Mouse (Mus musculus) midbrain, embryonic 14.5 days (tissue): ENCODE results near the gene Htra3. TPM values are rescaled to one million over a fixed set of nuclear protein-coding genes. Genes with fewer than 3 reads are reported as not detected.

Experiments
- ATAC-seq: fragments of 200-750 bp; cut with Nextera tagmentation; 2 replicates; pipeline ENCODE4 v1.8.0; 2017; ENCODE audit warnings: moderate number of reproducible peaks, moderate library complexity; ENCODE audit not compliant: low FRiP score, low TSS enrichment
- DNase-seq: peaks from one replicate; pipeline ENCODE4 v3.0.0-alpha.2; 2015
- H3K27ac ChIP-seq: fragments of 300-500 bp; sonication (generic); replicated peaks from 2 replicates; pipeline ENCODE4 v1.5.1; 2014; ENCODE audit warnings: mild to moderate bottlenecking, low read depth, low read length, moderate library complexity
- H3K27me3 ChIP-seq: fragments of 300-500 bp; sonication (generic); 2 replicates; pipeline ENCODE4 v1.6.1; 2014; ENCODE audit warnings: low read length, control low read depth, mixed read lengths; ENCODE audit not compliant: control insufficient read depth, insufficient read depth
- H3K36me3 ChIP-seq: fragments of 300-500 bp; sonication (generic); 2 replicates; pipeline ENCODE4 v1.6.1; 2014; ENCODE audit warnings: low read length, control low read depth; ENCODE audit not compliant: control insufficient read depth, insufficient read depth
- H3K4me1 ChIP-seq: fragments of 300-500 bp; sonication (generic); 2 replicates; pipeline ENCODE4 v1.6.1; 2014; ENCODE audit warnings: mild to moderate bottlenecking, antibody characterized with exemption, low read length, control low read depth; ENCODE audit not compliant: control insufficient read depth, insufficient read depth
- H3K4me2 ChIP-seq: fragments of 300-500 bp; sonication (generic); 2 replicates; pipeline ENCODE4 v1.6.1; 2014; ENCODE audit warnings: mild to moderate bottlenecking, low read length, moderate library complexity
- H3K4me3 ChIP-seq: fragments of 300-500 bp; sonication (generic); replicated peaks from 2 replicates; pipeline ENCODE4 v1.5.1; 2014; ENCODE audit warnings: low read depth, low read length
- H3K9ac ChIP-seq: fragments of 300-500 bp; sonication (generic); replicated peaks from 2 replicates; pipeline ENCODE4 v1.6.1; 2014; ENCODE audit warnings: mild to moderate bottlenecking, low read length, moderate library complexity
- H3K9me3 ChIP-seq: fragments of 300-500 bp; sonication (generic); 2 replicates; pipeline ENCODE4 v1.6.1; 2016; ENCODE audit warnings: low read length, control low read depth, mixed read lengths; ENCODE audit not compliant: control insufficient read depth
- WGBS: fragments of 180-500 bp; shearing (Covaris S2); extraction: QIAGEN DNeasy Blood & Tissue Kit; methylation state at CpG from one replicate; pipeline ENCODE4 v1.1.7; 2014; 5-methylcytosine and 5-hydroxymethylcytosine counted together
- polyA plus RNA-seq: library from polyadenylated mRNA; unstranded; fragments of >200 nt; fragmentation: Nextera tagmentation; extraction: Ambion mirVana; gene quantifications from 2 replicates; pipeline ENCODE4 v1.2.1, GENCODE M21; 2014

Htra3 gene
- polyA plus RNA-seq, 1 experiment from 2014 or later = 11.4 TPM

DNA sequence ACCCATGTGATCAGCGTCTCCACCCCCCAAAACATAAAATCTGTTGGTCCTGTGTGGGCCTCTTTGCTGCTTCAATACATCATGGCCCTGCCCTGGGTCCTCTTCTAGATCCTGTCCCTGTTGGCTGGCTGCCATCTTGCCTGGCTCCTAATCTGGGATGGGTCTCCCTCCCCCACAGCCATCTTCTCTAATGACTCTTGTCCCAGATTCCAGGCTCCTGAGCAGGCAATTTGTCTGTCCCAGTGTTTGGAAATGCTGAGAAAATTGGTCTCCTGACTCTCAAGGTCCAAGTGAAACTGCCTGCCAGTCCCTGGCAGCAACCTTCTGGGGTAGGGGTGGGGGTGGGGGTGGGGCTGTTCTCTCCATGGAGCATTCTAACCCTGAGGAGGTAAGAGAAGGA lies 40.3 kb upstream of the Htra3 start:
- DNase-seq (no peak), ATAC-seq (no peak)
- Histone ChIP-seq H3K36me3 (no peaks in the 10 kb centered on the region), H3K9me3 (no peaks in the 10 kb centered on the region), H3K9ac (no peak overlapping the region), H3K4me1 (no peaks in the 10 kb centered on the region), H3K4me3 (no peak overlapping the region), H3K27ac (no peak overlapping the region), H3K27me3 (no peaks in the 10 kb centered on the region), H3K4me2 (no peak overlapping the region)
- 86% methylated on average over 1 of the region's 1 CpGs for WGBS

- Histone ChIP-seq H3K9ac (no peak overlapping the region), H3K9me3 (no peaks in the 10 kb centered on the region), H3K4me3 (no peak overlapping the region), H3K4me2 (no peak overlapping the region), H3K36me3 (no peaks in the 10 kb centered on the region), H3K27me3 (no peaks in the 10 kb centered on the region), H3K4me1 (no peaks in the 10 kb centered on the region), H3K27ac (no peak overlapping the region)
- no peak for DNase-seq
- ATAC-seq = no peak
These were observed 39.8 kb upstream of the Htra3 start for GRCm38 (mm10) chr5:35719343-35719742.

GRCm38 (mm10) chr5:35718817-35719216 lies 39.2 kb upstream of the Htra3 start:
- no peaks in the 10 kb centered on the region for H3K9me3 ChIP-seq
- no peak for DNase-seq
- no peak overlapping the region for H3K27ac ChIP-seq
- no peak overlapping the region for H3K4me3 ChIP-seq
- no peaks in the 10 kb centered on the region for H3K27me3 ChIP-seq
- no peaks in the 10 kb centered on the region for H3K4me1 ChIP-seq
- 87% methylated on average over 11 of the region's 11 CpGs for WGBS
- H3K9ac ChIP-seq = no peak overlapping the region
- no peak for ATAC-seq
- H3K4me2 ChIP-seq = no peak overlapping the region
- no peaks in the 10 kb centered on the region for H3K36me3 ChIP-seq

DNA sequence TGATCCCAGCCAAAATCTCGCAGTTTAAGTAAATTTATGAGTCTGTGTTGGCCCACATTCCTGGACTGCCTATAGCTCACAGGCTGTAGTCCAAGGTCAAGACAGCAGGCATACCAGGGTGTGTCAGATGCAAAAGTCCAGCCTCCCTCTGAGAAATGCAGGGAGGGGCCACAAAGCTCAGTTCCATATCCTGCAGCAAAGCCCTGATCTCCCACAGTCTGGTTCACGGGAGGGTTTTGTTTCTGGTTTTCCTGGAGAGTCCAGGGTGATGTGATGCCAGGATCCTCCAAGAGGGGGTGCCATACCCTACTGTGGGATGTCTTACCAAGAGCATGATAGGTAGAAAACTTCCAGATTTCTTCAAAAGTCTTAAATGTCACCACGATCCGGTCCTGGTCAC lies 38.4 kb upstream of the Htra3 start:
- Histone ChIP-seq H3K9me3 (no peaks in the 10 kb centered on the region), H3K36me3 (no peaks in the 10 kb centered on the region), H3K9ac (no peak overlapping the region), H3K4me2 (no peak overlapping the region), H3K4me1 (no peaks in the 10 kb centered on the region), H3K27ac (no peak overlapping the region), H3K27me3 (no peaks in the 10 kb centered on the region), H3K4me3 (no peak overlapping the region)
- 62% methylated on average over 4 of the region's 4 CpGs for WGBS
- ATAC-seq = no peak
- peak; percentile 35 for DNase-seq

DNA sequence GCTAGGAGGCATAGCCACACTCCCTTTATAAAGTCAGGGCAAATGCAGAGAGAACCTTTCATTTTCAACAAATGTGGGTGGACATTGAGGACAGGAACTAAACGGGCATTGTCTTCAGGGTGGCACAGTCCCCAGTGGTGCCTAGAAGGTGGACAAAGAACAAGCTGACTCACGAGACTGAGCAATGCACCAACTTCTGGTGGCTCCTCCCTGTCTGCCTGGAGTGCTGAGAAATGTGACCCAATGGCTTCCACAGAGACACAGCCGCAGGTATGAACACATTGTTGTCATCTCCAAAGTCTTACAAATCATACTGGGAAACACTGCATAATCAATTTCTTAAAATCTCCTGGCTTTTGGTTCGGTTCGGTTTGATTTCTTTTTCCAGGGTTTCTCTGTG lies 37.9 kb upstream of the Htra3 start:
- H3K9ac ChIP-seq = no peak overlapping the region
- ATAC-seq (no peak), DNase-seq (no peak)
- H3K27ac ChIP-seq = no peak overlapping the region
- WGBS = 83% methylated on average over 5 of the region's 5 CpGs
- H3K27me3 ChIP-seq = no peaks in the 10 kb centered on the region
- no peak overlapping the region for H3K4me3 ChIP-seq
- no peaks in the 10 kb centered on the region for H3K36me3 ChIP-seq
- H3K4me2 ChIP-seq = no peak overlapping the region
- no peaks in the 10 kb centered on the region for H3K4me1 ChIP-seq
- H3K9me3 ChIP-seq = no peaks in the 10 kb centered on the region

- DNase-seq = peak; percentile 93
- 46% methylated on average over 13 of the region's 13 CpGs for WGBS
- no peaks in the 10 kb centered on the region for H3K4me1 ChIP-seq
- H3K27me3 ChIP-seq = no peaks in the 10 kb centered on the region
- peak; percentile 76 for ATAC-seq
- H3K27ac ChIP-seq = no peak overlapping the region
- H3K4me3 ChIP-seq = no peak overlapping the region
- no peaks in the 10 kb centered on the region for H3K9me3 ChIP-seq
- H3K36me3 ChIP-seq = no peaks in the 10 kb centered on the region
- no peak overlapping the region for H3K4me2 ChIP-seq
- no peak overlapping the region for H3K9ac ChIP-seq
These were observed 34.2 kb upstream of the Htra3 start for GRCm38 (mm10) chr5:35713649-35714354.

DNA sequence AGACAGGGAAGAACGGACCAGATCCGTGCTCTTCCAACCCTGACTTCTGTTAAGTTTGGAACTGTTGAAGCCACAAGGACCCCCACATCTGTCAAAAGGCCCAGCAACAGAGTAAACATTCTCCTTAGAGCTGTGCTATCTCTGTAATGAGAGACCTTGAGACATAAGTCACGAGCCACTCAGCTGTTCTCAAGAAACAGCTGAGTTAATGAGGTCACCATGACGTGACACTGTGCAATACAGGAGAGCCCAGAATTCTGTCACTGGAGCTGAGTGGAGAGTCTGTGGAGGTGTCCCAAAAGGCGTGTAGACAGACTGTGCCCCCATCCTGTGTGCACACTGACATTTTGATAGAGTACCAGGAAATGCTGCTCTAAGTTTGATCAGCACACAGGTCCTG lies 32.9 kb upstream of the Htra3 start:
- no peak for ATAC-seq
- 80% methylated on average over 5 of the region's 5 CpGs for WGBS
- no peak overlapping the region for H3K4me2 ChIP-seq
- no peak for DNase-seq
- H3K4me1 ChIP-seq = no peaks in the 10 kb centered on the region
- no peaks in the 10 kb centered on the region for H3K27me3 ChIP-seq
- H3K9me3 ChIP-seq = no peaks in the 10 kb centered on the region
- no peak overlapping the region for H3K9ac ChIP-seq
- no peak overlapping the region for H3K27ac ChIP-seq
- no peak overlapping the region for H3K4me3 ChIP-seq
- no peaks in the 10 kb centered on the region for H3K36me3 ChIP-seq

DNA sequence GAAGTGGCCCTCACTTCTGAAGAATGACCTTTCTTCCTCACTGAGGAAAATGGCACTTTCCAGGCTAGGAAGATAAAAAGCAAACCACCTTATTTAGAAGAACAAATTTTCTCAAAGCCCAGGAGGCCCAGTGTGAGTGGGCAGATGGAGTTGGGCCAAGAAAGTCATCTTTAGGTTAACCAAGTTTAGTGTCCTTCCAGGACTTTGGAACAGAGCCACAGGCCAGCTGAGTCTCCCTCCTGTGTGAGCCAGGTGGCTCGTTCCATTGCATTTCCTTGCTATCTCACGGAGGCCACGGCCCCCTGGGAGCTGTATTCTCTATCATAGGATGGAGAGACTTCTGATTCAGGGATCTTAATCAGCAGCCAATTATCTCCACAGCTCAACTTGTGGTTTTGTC lies 31.3 kb upstream of the Htra3 start:
- WGBS = 70% methylated on average over 3 of the region's 3 CpGs
- H3K27me3 ChIP-seq = no peaks in the 10 kb centered on the region
- H3K4me3 ChIP-seq = no peak overlapping the region
- H3K4me2 ChIP-seq = no peak overlapping the region
- no peak overlapping the region for H3K27ac ChIP-seq
- DNase-seq (no peak), ATAC-seq (no peak)
- H3K36me3 ChIP-seq = no peaks in the 10 kb centered on the region
- H3K9me3 ChIP-seq = no peaks in the 10 kb centered on the region
- no peak overlapping the region for H3K9ac ChIP-seq
- H3K4me1 ChIP-seq = no peaks in the 10 kb centered on the region

GRCm38 (mm10) chr5:35710481-35710880 lies 30.9 kb upstream of the Htra3 start:
- H3K27ac ChIP-seq = no peak overlapping the region
- WGBS = 63% methylated on average over 3 of the region's 3 CpGs
- no peaks in the 10 kb centered on the region for H3K27me3 ChIP-seq
- H3K4me1 ChIP-seq = no peaks in the 10 kb centered on the region
- no peak overlapping the region for H3K4me2 ChIP-seq
- no peaks in the 10 kb centered on the region for H3K36me3 ChIP-seq
- H3K9me3 ChIP-seq = no peaks in the 10 kb centered on the region
- no peak for ATAC-seq
- no peak for DNase-seq
- no peak overlapping the region for H3K9ac ChIP-seq
- no peak overlapping the region for H3K4me3 ChIP-seq
